Mouse (Mus musculus): ENCODE measurements around the gene Iqcj.

DNA sequence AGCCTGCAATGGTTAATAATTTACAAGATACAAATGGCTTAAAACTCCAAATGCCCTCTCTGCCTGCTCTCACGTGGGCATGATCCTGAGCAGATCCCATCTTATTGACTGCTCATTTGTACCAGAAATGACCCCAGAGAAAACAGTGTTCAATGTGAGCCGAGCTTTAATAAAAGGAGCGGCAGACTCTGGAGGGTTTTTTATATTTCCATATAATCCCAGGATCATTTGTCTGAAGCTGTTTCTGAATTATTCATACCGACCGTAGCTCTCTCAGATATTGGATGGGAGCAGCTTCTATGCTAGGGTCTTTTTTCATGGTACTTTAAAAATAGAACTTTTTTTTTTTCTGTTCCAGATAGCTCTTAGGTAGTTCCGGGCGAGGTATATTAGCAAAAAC is 67.7 kb downstream of the Iqcj start:
- no peak for TF ChIP-seq POLR2A (IDR thresholded peaks at IDR 0.05; ENCODE audit: low read depth, low read length)
- TF ChIP-seq CTCF (IDR thresholded peaks at IDR 0.05; ENCODE audit: extremely low read depth, insufficient read length, insufficient replicate concordance, low read depth, low read length), result no peak
